Mouse (Mus musculus) hindbrain, embryonic 10.5 days (tissue): ENCODE measurements around the gene Gpr179. TPM values are rescaled to one million over a fixed set of nuclear protein-coding genes. Genes with fewer than 3 reads are reported as not detected.
"Not testable (repeated sequence)": the region's sequence is repeated elsewhere in the genome, so short reads cannot be mapped to it uniquely, and the experiment has no call there.

Experiments
- DNase-seq: peaks from one replicate; pipeline ENCODE4 v3.0.0-alpha.2; 2017; ENCODE audit warnings: low spot score
- H3K27ac ChIP-seq: fragments of 300-500 bp; sonication (generic); 2 replicates; pipeline ENCODE4 v1.5.1; 2016; ENCODE audit warnings: mild to moderate bottlenecking, moderate library complexity
- H3K27me3 ChIP-seq: fragments of 300-500 bp; sonication (generic); 2 replicates; pipeline ENCODE4 v1.6.1; 2016; ENCODE audit warnings: mild to moderate bottlenecking; ENCODE audit not compliant: poor library complexity, insufficient read depth, severe bottlenecking
- H3K36me3 ChIP-seq: fragments of 300-500 bp; sonication (generic); 2 replicates; pipeline ENCODE4 v1.6.1; 2016; ENCODE audit warnings: mild to moderate bottlenecking, moderate library complexity
- H3K4me1 ChIP-seq: fragments of 300-500 bp; sonication (generic); replicated peaks from 2 replicates; pipeline ENCODE4 v1.6.1; 2016; ENCODE audit warnings: mild to moderate bottlenecking
- H3K4me3 ChIP-seq: fragments of 300-500 bp; sonication (generic); 2 replicates; pipeline ENCODE4 v1.5.1; 2016; ENCODE audit warnings: mild to moderate bottlenecking, moderate library complexity
- H3K9me3 ChIP-seq: fragments of 300-500 bp; sonication (generic); 2 replicates; pipeline ENCODE4 v1.6.1; 2016; ENCODE audit warnings: mild to moderate bottlenecking, moderate library complexity
- WGBS: fragments of 180-500 bp; shearing (Covaris S2); methylation state at CpG from one replicate; pipeline ENCODE4 v1.1.7; 2016; 5-methylcytosine and 5-hydroxymethylcytosine counted together
- polyA plus RNA-seq: library from polyadenylated mRNA; unstranded; fragments of >200 nt; fragmentation: Nextera tagmentation; extraction: Ambion mirVana; gene quantifications from 2 replicates; pipeline ENCODE4 v1.2.1, GENCODE M21; 2016

Gpr179 gene
- polyA plus RNA-seq, 1 experiment from 2014 or later, result 0.07 TPM

DNA sequence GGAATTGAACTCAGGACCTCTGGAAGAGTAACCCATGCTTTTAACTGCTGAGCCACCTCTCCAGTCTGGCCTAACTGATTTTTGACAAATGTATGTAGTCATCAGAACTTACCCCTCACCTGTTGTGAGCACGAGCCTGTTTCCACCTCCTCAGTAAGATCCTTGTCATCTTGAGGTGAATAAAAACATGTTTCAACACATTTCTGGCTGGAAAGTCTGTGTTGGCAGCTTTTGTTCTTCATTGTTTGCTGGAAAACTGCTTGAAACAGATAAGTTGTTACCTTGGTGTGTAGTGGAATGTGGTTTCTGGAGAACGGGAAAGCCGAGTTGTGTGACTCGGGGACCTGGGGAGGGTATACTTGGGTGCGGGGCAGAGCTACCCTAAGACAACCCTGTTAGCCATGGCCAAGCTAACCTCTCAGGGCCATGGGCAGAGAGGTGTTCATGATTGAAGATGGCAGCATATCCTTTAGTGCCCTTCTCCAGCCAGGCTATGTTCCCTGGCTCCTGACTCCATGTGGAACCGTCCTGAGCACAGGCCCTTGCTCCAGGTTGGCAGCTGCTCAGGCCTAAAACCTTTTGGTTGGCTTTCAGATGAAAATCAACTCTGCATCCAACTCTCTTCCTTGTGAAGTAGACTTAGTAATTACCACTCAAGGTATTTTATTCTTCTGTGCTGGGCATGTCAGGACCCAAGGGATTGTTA lies 20.4 kb upstream of the Gpr179 start:
- no peaks in the 10 kb centered on the region for H3K9me3 ChIP-seq
- H3K36me3 ChIP-seq, result peaks cover 49% of the 10 kb centered on the region
- DNase-seq, result no peak
- 90% methylated on average over 6 of the region's 6 CpGs for WGBS
- H3K4me3 ChIP-seq, result no peak overlapping the region
- peaks cover 11% of the 10 kb centered on the region; the same call in 1 of the 2 replicates for H3K4me1 ChIP-seq
- no peaks in the 10 kb centered on the region for H3K27me3 ChIP-seq
- H3K27ac ChIP-seq, result no peak overlapping the region

DNA sequence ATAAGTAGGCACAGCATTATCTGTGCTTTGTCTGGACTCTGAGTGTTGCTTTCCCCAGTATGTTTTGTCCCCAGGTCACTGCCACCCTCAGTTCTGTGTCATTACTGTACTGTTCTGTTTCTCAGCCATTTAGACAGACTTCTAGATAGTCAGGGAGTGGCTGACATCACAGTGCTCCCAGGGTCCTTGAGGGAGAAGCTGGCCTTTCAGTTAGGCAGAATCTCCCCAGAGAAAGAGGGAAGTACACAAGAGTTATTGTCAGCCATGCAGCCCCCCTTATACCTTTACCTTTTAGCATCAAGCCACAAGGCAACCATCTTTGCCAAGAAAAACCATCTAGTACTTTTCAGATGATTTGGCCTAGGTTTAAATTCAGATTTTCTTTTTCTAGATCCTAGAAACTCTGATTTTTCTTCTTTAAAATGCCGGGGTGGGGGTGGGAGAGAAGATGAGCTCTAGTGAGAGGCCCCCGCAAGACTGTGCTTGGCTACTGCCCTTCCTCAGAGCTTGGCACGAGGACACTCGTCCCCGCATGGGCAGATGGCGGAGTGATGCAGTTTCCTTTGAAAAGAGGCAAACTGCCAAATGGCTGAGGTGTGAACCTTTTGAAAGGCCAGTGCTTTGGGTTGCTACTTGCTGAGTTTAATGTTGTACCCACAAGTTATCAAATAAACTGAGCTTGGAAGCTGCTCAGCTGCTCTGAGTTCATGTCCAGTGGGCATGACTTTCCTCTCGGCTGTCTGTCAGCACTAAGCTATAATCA lies 18.6 kb upstream of the Gpr179 start:
- WGBS, result 90% methylated on average over 7 of the region's 7 CpGs
- no peak overlapping the region for H3K27ac ChIP-seq
- H3K27me3 ChIP-seq, result no peaks in the 10 kb centered on the region
- H3K9me3 ChIP-seq, result no peaks in the 10 kb centered on the region
- peaks cover 33% of the 10 kb centered on the region for H3K36me3 ChIP-seq
- H3K4me3 ChIP-seq, result no peak overlapping the region
- peaks cover 5% of the 10 kb centered on the region for H3K4me1 ChIP-seq
- no peak for DNase-seq

DNA sequence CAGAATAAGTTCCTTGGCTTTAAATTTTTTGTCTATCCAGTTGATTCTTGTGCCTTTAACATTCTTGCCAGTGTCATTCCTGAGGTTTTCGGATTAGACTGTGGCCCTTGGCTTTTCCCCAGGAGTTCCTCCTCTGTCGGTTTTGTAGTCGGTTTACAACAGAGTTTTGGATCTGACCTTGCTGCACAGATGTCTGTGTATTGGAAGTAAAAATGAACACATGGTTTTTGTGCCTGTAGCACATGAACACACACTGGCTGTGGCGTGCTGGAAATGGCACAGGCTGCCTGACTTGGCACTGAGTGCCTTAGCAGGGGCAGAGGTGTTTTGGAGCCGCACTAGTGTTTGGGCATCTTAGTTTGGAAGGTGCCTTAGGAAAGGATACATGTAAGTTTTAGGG lies 16.6 kb upstream of the Gpr179 start:
- Histone ChIP-seq H3K4me3 (no peak overlapping the region), H3K27ac (no peak overlapping the region), H3K36me3 (peaks cover 16% of the 10 kb centered on the region), H3K27me3 (no peaks in the 10 kb centered on the region), H3K9me3 (no peaks in the 10 kb centered on the region), H3K4me1 (peaks cover 25% of the 10 kb centered on the region)
- no peak for DNase-seq
- 93% methylated on average over 5 of the region's 5 CpGs for WGBS

DNA sequence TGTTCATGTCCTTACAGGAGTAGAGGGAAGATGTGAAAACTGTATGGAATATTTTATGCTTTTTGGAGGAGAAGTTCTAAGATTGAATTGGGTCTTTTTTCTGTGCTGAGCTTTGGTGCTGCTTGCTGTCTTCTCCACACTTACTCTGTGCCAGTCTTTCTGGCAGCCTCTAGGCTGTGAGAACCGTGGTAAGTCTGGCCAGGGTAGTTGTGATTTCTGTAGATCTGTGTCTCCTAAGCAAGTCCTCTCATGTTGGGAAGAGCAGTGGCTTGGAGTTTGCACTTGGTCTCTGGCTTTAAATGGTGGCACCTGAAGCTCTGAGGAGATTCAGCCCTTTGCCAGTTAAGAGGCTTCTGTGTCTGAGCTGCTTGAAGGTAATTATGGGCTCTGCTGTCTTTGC lies 13.7 kb upstream of the Gpr179 start:
- no peak overlapping the region for H3K27ac ChIP-seq
- peaks cover 39% of the 10 kb centered on the region for H3K4me1 ChIP-seq
- no peaks in the 10 kb centered on the region for H3K27me3 ChIP-seq
- peaks cover 9% of the 10 kb centered on the region for H3K36me3 ChIP-seq
- no peak for DNase-seq
- 0 out of 2 replicates have a peak overlapping the region, but pooled peaks have one; percentile 1 for H3K4me3 ChIP-seq
- 85% methylated on average over 1 of the region's 1 CpGs for WGBS
- no peaks in the 10 kb centered on the region for H3K9me3 ChIP-seq

DNA sequence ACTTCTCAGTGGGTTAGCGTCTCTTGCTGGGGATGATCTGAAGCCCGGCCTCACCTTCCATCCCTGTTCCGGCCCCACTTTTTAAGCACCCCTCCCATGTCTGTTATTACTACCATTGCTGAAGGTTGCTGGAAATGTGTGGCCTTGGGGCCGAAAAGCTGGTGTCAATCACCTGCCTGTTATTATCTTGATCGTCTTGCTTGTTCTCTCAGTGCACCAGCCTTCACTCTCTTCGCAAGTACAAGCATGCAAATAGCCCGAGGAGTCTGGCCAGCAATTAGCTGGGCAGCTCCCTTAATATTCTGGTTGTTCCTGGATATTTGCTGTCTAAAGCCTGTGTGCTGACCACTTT lies 11.7 kb upstream of the Gpr179 start:
- Histone ChIP-seq H3K4me1 (peaks cover 39% of the 10 kb centered on the region), H3K27ac (peak overlapping the region; percentile 96; the same call in 1 of the 2 replicates), H3K9me3 (no peaks in the 10 kb centered on the region), H3K4me3 (peak overlapping the region; percentile 100), H3K27me3 (no peaks in the 10 kb centered on the region), H3K36me3 (peaks cover 9% of the 10 kb centered on the region)
- peak; percentile 22 for DNase-seq
- 3% methylated on average over 7 of the region's 7 CpGs for WGBS

DNA sequence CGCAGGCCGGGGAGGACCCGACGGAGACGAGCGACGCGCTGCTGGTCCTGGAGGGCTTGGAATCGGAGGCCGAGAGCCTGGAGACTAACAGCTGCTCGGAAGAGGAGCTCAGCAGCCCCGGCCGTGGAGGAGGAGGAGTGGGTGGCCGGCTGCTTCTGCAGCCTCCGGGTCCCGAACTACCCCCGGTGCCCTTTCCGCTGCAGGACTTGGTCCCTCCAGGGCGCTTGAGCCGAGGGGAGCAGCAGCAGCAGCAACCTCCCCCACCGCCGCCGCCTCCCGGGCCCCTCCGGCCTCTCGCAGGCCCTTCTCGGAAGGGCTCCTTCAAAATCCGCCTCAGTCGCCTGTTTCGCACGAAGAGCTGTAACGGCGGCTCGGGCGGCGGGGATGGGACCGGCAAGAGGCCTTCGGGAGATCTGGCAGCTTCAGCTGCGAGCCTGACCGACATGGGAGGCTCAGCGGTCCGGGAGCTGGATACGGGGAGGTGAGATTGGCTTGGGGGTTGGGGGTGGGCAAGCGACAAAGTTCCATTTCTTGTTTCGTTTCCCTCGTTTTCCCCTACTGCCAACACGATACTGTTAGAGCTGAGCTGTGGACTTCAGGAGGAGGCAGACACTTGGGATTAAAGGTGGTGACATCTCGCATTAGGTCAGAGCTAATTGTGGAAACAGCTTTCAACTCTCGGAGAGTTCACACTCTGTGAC lies 11.2 kb upstream of the Gpr179 start:
- H3K36me3 ChIP-seq, result peaks cover 7% of the 10 kb centered on the region; the same call in 1 of the 2 replicates
- WGBS, result under 1% methylated on average over 49 of the region's 49 CpGs
- H3K27me3 ChIP-seq, result no peaks in the 10 kb centered on the region
- H3K4me1 ChIP-seq, result peaks cover 39% of the 10 kb centered on the region
- no peaks in the 10 kb centered on the region for H3K9me3 ChIP-seq
- peak overlapping the region; percentile 96 for H3K27ac ChIP-seq
- H3K4me3 ChIP-seq, result peak overlapping the region; percentile 100
- peak; percentile 61 for DNase-seq

DNA sequence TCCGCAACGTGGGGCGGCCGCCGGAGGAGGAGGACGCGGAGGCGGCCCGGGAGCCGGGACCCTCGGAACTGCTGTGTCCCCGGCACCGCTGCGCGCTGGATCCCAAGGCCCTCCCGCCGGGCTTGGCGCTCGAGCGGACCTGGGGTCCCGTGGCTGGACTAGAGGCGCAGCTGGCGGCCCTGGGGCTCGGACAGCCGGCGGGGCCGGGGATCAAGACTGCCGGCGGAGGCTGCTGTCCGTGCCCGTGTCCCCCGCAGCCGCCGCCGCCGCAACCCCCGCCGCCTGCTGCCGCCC lies 10.7 kb upstream of the Gpr179 start:
- Histone ChIP-seq H3K36me3 (0 out of 2 replicates have a peak, but pooled peaks cover 4% of the 10 kb centered on the region), H3K4me3 (peak overlapping the region; percentile 100), H3K27me3 (no peaks in the 10 kb centered on the region), H3K27ac (peak overlapping the region; percentile 96), H3K4me1 (peaks cover 39% of the 10 kb centered on the region), H3K9me3 (no peaks in the 10 kb centered on the region)
- 0% methylated on average over 37 of the region's 39 CpGs for WGBS
- DNase-seq, result no peak

DNA sequence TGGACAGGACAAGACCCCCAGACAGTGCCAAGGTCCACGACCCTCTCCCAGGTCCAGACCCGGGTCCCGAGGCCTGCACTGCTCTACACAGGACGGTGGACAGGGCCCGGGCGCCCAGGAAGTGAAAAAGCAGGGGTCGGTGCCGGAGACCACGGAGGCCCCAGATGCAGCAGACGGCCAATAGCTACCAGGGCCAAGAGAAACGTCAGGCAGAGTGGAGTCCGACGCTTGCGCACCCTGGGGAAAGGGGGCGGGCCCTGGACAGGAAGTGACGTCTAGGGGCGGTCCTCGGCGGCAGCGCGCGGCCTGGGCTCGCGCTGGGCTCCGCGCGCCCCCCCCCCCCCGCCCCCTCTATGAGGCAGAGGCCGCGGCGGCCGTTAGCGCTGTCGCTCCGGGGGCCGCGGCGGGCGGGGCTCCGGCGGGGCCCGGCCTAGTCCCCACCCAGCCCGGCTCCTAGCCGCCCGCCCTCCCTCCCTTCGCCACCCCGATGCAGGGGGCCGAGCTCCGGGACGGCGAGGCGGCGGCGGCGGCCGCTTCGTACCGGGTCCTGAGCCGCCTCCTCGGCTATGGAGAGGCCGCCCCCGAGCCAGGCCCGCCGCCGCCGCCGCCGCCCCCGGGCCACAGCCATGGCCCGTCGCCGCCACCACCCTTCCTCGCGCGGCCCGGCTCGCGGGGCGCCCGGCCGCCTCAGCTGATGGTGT lies 10.2 kb upstream of the Gpr179 start, which contains the start of gene Socs7:
TSS of gene Socs7 (plus strand) at position 604 of the 701 bp plus-strand sequence.
- Histone ChIP-seq H3K4me3 (peak within 1 kb of the TSS; percentile 100), H3K36me3 (0 out of 2 replicates have a peak, but pooled peaks cover under 1% of the 10 kb centered on the region), H3K4me1 (peaks cover 39% of the 10 kb centered on the region), H3K9me3 (no peaks in the 10 kb centered on the region), H3K27me3 (no peaks in the 10 kb centered on the region), H3K27ac (peak within 1 kb of the TSS; percentile 96)
- under 1% methylated on average over 73 of the region's 81 CpGs for WGBS
- peak; percentile 94 for DNase-seq

DNA sequence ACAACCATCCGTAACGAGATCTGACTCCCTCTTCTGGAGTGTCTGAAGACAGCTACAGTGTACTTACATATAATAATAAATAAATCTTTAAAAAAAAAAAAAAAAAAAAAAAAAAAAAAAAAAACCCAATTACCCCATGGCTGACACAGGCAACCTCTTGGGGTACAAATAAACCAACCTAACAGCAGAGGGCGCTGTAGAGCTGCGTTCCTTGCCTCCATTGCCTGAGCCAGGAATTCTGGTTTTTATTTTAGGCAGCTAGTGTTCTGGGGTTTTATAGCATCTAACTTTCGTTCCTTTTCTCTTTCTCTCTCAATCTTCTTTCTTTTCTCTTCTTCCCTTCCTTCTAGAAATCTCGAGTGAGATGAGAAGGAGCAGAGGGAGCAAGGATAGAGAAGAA lies 5.8 kb upstream of the Gpr179 start:
- WGBS, result 21% methylated on average over 6 of the region's 6 CpGs
- not testable (repeated sequence) for H3K27ac ChIP-seq, H3K27me3 ChIP-seq, H3K36me3 ChIP-seq, H3K4me3 ChIP-seq, H3K9me3 ChIP-seq, H3K4me1 ChIP-seq
- DNase-seq, result peak; percentile 60

DNA sequence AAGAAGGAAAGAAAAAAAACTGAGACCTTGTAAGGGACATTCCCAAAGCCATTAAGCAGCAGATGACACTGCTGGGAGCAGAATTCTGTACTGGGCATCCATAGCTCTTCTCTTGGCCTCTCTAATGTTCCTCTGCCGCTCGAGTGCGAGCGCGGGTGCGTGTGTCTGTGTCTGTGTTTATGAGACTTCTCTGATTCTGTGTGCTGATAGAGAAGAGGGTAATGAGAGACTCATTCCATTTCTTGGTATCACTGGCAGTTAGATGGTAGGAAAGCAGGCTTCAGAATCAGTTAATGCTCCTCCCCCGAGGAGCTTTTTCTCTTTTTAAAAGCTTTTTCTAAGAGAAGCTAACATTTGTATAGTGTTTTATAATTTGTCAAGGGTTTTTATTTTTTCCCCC lies 3.4 kb upstream of the Gpr179 start:
- H3K36me3 ChIP-seq, result no peaks in the 10 kb centered on the region
- no peak overlapping the region for H3K27ac ChIP-seq
- H3K9me3 ChIP-seq, result no peaks in the 10 kb centered on the region
- H3K27me3 ChIP-seq, result no peaks in the 10 kb centered on the region
- WGBS, result 91% methylated on average over 7 of the region's 7 CpGs
- DNase-seq, result no peak
- peaks cover 22% of the 10 kb centered on the region for H3K4me1 ChIP-seq
- H3K4me3 ChIP-seq, result no peak overlapping the region

DNA sequence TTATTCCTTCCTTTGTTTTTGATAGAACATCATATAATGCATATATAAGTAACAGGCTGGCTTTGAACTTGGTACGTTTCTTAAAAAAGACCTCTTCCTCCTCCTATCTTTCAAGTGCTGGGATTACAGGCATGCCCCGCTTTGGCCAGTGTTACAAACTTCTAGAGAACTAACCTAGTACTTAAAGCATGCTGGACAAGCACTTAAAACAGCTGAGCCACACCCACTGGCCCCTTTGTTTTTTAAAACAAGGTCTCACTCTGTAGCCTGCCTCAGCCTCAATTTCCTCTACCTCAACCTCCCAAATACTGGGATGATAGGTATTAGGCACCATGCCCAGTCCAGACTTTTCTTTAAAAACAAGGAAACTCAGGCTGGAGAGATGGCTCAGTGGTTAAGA lies 2.8 kb upstream of the Gpr179 start:
- no peaks in the 10 kb centered on the region for H3K9me3 ChIP-seq
- H3K36me3 ChIP-seq, result no peaks in the 10 kb centered on the region
- DNase-seq, result no peak
- H3K27me3 ChIP-seq, result no peaks in the 10 kb centered on the region
- H3K27ac ChIP-seq, result no peak overlapping the region
- peaks cover 28% of the 10 kb centered on the region for H3K4me1 ChIP-seq
- WGBS, result 89% methylated on average over 2 of the region's 2 CpGs
- H3K4me3 ChIP-seq, result no peak overlapping the region

DNA sequence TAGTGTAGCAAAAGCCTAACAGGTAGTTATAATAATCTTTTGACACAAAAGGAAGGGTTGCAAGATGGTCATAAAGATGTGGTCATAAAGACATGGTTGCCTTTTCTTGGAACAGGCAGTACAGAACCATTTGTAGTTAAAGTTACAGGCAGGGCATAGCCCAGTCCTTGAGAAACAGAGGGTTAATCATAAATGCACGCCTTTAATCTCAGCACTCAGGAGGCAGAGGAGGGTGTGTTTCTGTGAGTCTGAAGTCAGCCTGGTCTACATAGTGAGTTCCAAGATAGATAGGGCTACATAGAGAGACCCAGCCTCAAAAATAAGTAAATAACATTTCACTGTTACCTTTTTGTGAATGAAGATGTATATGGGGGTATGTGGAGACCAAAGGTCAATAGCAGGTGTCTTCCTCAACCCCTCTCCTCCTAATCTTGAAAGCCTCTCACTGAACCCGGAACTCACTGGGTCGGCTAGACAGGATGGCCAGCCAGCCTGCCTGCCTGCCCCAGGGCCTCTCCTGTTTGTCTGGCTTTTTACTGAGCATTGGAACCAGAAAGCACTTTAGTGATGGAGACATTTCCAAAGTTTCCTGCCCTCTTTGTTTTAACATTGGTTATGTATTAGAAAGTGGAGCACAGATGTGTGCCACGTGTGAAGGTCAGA lies 1.2 kb upstream of the Gpr179 start:
- H3K9me3 ChIP-seq, result no peaks in the 10 kb centered on the region

More for the DNA sequence above, 1.2 kb upstream of the Gpr179 start:
- DNase-seq, result no peak
- whole genome bisulfite sequencing, result 79% methylated on average over 4 of the region's 4 CpGs
- H3K27ac ChIP-seq, result no peak overlapping the region
- H3K4me1 ChIP-seq, result peaks cover 32% of the 10 kb centered on the region
- no peak overlapping the region for H3K4me3 ChIP-seq
- no peaks in the 10 kb centered on the region for H3K27me3 ChIP-seq
- H3K36me3 ChIP-seq, result no peaks in the 10 kb centered on the region
